Mouse (Mus musculus) layer of hippocampus, postnatal 25 days (tissue): Measurements from ENCODE around the gene Depdc1b. TPM values are rescaled to one million over a fixed set of nuclear protein-coding genes. Genes with fewer than 3 reads are reported as not detected.

Experiments used
- DNase-seq, 2 experiments: peaks; one replicate each; pipeline ENCODE4 v3.0.0; 2022; ENCODE audit warnings: mixed read lengths in 2 of 2, low spot score in 1 of 2; ENCODE audit errors: extremely low spot score in 1 of 2
- total RNA-seq, 2 experiments: library from RNA; stranded (reverse); gene quantifications; 2 replicates each; pipeline ENCODE4 v1.2.3; 2021

The Depdc1b gene
- total RNA-seq, result 1 to 10 TPM; 1.1 TPM

GRCm38 (mm10) chr13:108315702-108316486 lies at the start of gene Depdc1b:
Gene Depdc1b (plus strand): TSS chr13:108316332.
- DNase-seq, result peak; percentile 72 to 87

GRCm38 (mm10) chr13:108267841-108268634 lies 48.1 kb upstream of the Depdc1b start:
- DNase-seq, result no peak

- DNase-seq, result no peak
These were observed 44.5 kb upstream of the Depdc1b start for GRCm38 (mm10) chr13:108271458-108272148.

GRCm38 (mm10) chr13:108272332-108272731 lies 43.8 kb upstream of the Depdc1b start:
- DNase-seq, result no peak

DNA sequence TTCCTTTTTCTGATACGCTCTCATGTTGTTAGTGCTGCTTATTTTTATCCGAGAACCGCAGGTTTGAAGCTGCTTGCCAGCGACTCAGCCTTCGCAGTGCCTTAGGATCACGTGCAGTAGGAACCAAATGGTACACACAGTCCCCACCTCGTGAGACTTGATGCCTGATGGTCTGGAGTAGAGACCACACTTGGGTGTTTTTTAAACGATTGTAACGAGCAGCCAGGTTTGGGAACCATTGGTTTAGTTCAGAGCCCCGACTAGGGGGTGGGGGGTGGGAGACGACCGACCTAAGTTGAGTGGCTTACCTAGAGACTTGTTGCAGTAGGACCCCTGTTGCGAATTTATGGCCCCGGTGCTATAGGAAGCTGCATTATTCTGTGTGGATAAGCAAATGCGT lies 43.1 kb upstream of the Depdc1b start:
- no peak for DNase-seq

GRCm38 (mm10) chr13:108273456-108273855 lies 42.7 kb upstream of the Depdc1b start:
- no peak for DNase-seq

DNA sequence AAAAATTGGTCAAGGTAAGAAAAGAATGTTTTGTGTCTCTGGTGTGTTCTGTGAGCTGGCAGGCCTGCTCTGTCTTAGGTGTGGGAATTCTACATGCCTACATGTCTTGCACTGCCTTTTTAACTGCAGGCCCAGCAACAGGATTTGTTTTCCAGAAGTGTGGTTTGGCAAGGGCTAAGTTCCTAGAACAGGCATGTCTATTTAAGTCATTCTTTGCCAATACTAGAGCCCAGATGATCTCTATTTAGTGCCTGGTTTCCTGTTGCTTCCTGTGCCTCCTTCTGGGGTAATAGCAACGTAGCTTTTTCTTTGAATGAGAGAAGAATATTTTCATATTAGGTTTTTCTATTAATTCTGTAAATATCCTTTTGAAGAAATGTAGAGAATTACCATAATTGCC lies 39.6 kb upstream of the Depdc1b start:
- DNase-seq, result no peak

- no peak for DNase-seq
These were observed 38.8 kb upstream of the Depdc1b start for GRCm38 (mm10) chr13:108277320-108277719.

- no peak for DNase-seq
These were observed 37.5 kb upstream of the Depdc1b start for GRCm38 (mm10) chr13:108278592-108278991.

GRCm38 (mm10) chr13:108284312-108284711 lies 31.8 kb upstream of the Depdc1b start:
- no peak for DNase-seq

GRCm38 (mm10) chr13:108287953-108288352 lies 28.2 kb upstream of the Depdc1b start:
- no peak for DNase-seq

DNA sequence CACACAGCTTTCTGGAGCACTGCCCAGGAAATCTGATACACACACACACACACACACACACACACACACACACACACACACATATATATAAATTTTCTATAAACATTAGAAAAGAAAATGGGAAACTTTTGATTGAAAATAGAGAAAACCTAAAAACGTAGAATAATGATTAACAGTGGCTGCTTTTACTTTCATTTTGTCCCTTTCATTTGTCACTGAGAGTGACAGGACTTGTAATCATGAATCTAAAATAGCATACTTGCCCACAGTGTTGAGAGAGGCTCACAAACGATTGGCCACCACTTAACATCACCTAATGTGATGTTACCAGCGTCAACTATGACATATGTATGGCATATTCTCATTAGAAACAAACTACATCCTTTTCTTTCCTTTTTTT lies 26.7 kb upstream of the Depdc1b start:
- DNase-seq, result no peak

DNA sequence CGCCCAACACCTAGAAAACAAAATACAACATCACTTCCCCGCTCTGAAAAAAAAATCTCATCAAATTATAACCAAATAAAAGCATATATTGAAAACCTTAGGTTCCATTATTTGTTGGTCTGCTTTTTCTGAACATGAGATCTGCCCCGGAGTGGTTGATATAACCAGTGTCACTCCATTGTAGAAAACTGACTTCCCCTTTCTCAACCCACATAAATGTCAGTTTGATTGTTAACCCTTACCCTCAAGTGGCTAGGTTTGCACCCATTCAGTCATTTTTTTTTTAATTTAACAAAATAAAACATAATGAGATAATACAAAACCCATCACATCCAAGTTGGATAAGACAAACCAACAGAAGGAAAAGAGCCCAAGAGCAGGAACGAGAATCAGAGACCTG lies 25.8 kb upstream of the Depdc1b start:
- DNase-seq, result no peak

GRCm38 (mm10) chr13:108297350-108298093 lies 18.6 kb upstream of the Depdc1b start:
- DNase-seq, result no peak

DNA sequence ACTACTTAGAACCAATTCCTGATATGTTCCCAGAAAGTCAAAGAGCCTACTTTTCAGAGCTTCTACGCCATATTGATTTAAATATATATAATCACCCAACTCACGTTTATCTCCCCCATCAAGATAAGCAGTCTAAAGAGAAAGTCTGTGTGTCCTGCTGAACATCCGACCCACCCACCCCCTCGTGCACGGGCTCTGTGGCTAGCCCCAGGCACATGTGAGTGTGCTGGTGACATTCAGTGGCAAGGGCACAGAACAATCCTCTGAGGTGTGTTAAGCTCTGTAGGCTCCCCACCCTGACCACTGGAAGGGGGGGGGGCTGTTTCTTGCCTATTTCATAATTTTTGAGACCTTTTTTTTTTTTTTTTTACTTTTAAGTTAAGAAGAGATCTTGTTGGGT lies 17.9 kb upstream of the Depdc1b start:
- DNase-seq, result no peak

DNA sequence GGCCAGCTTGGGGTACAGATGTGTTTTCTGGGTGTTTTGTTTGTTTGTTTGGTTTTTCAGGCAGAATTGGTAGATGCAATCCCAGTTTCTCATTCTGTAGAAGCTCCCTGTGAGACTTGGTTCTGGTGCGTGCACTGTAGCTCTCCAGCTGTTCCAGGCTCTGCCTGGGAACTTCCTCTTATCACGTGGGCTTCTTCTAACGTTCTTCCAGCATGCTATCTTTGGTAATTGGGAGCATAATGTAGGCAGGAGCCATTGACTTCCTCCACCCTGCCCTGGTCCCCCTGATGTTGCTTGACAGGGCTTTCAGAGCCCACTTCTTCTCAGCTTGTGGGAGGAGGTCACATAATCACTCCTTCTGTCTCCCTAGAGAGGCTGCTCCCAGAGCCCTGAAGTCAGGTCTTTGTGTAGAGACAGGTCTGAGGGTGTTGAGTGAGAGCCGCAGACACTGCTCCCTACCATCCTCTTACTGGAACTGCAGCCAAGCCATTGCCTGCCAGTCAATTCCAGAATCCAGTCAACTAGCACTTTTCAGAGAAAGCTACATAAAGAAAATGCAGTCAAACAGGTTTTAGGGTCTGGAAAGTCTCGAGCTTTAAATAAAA lies 15.7 kb upstream of the Depdc1b start:
- no peak for DNase-seq

DNA sequence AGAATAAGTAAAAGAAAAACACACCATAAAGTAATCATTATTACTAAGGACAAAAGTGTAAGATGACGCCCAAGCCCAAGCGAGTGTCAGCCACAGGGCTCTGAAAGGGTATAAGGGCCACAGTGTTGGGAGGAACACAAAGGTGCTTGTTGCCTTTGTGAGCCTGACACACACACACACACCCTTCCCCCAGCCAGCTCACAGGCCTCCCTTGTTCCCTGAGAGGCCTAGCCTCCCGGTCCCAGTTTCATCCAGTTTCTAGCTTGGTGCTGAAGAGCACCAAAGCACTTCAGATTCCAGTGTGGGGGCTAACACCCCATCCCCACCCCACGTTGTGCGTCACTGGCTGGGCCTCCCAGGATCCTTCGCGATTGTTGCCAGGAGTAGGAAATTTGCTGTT lies 14.7 kb upstream of the Depdc1b start:
- no peak for DNase-seq

- no peak for DNase-seq
These were observed 13.0 kb upstream of the Depdc1b start for GRCm38 (mm10) chr13:108302957-108303675.

DNA sequence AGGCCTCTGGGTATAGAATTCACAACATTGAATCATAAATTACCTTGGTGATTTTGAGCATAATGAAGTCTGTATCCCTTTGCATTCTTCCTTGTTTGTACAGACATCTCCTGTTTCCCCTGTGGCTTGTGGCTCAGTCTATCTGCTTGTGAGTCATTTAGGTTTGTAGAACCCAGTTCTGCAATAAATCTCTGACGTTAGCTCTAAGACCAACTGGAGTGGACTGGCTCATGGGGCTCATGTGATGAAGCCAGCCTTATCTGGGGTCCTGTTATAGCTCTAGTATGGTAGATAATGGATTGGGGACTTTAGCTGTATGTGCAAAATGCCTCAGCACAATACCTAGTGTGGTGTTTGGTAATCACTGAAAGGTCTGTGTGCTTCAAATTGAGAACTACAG lies 12.3 kb upstream of the Depdc1b start:
- no peak for DNase-seq
